Mouse (Mus musculus) heart, postnatal 10 days (tissue): ENCODE data around the gene Mst1r. TPM values are rescaled to one million over a fixed set of nuclear protein-coding genes. Genes with fewer than 3 reads are reported as not detected.

Experiments
- DNase-seq, 2 experiments: peaks; one replicate each; pipeline ENCODE4 v3.0.0; 2021
- intact Hi-C: fragments of 180-260 bp; cut with DNase I; formaldehyde crosslinking; loops from one replicate; pipeline ENCODE4 v1.15.1; 2025
- total RNA-seq, 2 experiments: library from RNA; stranded (reverse); gene quantifications; 2 replicates each; pipeline ENCODE4 v1.2.3; 2021

The Mst1r gene
- total RNA-seq, 2 experiments from 2014 or later = 2.5 to 3.7 TPM

DNA sequence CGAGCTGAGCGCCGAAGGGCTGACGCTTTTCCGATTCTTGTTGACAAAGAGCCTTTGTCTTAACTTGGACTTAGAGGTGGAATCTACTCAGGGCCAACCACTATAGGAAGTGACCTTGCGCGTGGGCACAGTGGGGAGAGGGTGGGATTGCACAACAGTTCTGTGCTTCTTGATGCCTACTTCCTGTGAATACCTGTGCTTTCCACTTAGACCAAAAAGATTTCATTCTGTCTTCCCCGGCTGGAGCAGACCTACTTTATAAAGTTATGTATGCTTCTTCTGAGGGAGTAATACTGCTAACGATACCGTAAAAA, 43.2 kb downstream of the Mst1r start, which contains the start of gene Traip:
Gene Traip, plus strand, starts transcription at position 215 of the 314 bp plus-strand sequence.
- no peak for DNase-seq
- intact Hi-C loops = no loop called here

- intact Hi-C loops = no loop called here
- peak; percentile 93 to 96 for DNase-seq
Observed at GRCm38 (mm10) chr9:107950460-107951355, 44.0 kb downstream of the Mst1r start.

- DNase-seq = no peak
- intact Hi-C loops = no loop called here
Observed at GRCm38 (mm10) chr9:107955613-107956289, 49.1 kb downstream of the Mst1r start.

GRCm38 (mm10) chr9:107957141-107957540, 50.5 kb downstream of the Mst1r start:
- intact Hi-C loops = no loop called here
- no peak for DNase-seq

GRCm38 (mm10) chr9:107959896-107960295, 53.2 kb downstream of the Mst1r start:
- intact Hi-C loops = no loop called here

DNA sequence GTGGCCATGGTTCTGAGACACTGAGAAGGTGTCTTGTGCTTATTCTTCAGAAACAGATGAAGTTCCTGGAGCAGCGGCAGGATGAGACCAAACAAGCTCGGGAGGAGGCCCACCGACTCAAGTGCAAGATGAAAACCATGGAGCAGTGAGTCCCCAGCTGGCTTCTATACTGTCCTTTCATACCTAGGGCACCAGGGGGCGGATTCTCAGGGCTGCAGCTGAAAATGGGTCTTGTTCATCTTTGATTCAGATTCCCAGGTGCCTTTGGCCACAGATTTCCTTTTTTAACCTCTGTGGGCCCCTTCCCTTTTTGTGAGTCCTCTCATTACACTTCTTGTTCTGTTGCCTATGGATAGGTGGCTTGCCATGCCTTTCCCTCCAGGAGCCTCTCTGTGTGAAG, 54.3 kb downstream of the Mst1r start:
- no peak for DNase-seq
- intact Hi-C loops = no loop called here

More at GRCm38 (mm10) chr9:107959896-107960295, 53.2 kb downstream of the Mst1r start:
- DNase-seq = no peak

DNA sequence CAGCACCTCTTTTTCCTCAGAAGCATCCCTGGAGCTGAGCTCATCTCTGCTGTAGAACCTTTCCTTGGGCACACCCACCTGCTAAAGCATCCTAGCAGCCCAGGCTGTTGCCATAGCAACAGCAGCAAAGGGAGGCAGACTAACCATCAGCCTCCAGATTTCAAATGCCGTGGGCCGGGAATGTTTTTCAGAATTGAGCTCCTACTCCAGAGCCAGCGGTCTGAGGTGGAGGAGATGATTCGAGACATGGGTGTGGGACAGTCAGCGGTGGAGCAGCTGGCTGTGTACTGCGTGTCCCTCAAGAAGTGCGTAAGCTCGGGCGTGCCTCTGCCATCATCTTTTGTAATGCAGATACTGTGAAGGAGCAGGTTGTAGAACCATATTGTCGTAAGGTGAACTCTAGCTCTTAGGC, 54.7 kb downstream of the Mst1r start:
- no peak for DNase-seq
- intact Hi-C loops = no loop called here

DNA sequence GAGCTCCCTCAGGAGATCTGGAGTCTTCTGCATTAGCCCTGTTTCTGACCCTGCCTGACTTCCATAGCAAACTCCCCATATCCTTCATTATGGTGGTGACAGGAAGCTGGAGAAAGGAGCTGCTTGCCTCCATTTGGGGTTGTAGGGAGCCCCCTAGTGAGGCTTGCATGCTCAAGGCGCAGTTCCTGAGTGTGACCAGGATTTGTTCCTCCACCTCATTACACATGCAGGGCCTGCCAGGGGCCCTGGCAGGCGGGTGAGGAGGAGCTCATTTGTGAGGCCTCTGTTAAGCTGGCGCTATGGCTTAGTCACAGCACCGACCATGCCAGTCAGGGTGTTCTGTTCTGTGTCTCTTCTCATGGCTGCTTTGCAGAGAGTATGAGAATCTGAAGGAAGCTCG, 55.2 kb downstream of the Mst1r start:
- DNase-seq = peak; percentile 54 to 59
- intact Hi-C loops = loop anchor here (1.0 kb wide), 1 partner anchor 58 kb away; no protein-coding TSS in a partner anchor

- DNase-seq = no peak
- intact Hi-C loops = loop anchor here (1.0 kb wide), 3 partner anchors 23 to 102 kb away; no protein-coding TSS in a partner anchor
Observed at GRCm38 (mm10) chr9:107962916-107963315, 56.2 kb downstream of the Mst1r start.

- peak; percentile 90 to 93 for DNase-seq
- intact Hi-C loops = loop anchor here (1.0 kb wide), 3 partner anchors 23 to 102 kb away; partner anchors contain the start of gene Gmppb
Observed at GRCm38 (mm10) chr9:107963700-107964099, 57.0 kb downstream of the Mst1r start.

DNA sequence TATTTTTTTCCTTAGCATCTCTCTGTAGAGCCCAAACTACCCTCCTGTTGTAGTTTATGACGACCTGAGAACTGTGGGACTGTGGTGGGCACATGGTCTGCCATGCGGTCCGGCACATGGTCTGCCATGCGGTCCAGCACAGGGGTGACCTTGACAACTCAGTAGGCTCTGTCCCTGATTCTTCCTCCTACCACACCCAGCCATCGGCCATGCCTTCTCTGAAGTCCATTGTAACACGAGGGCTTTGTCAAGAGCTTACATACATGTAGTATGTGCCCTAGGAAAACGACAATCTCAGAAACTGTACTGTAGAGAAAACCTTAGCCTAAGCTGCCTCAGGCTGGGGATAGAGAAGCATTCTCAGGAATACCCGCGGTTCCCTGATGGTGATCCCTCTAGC, 58.0 kb downstream of the Mst1r start:
- intact Hi-C loops = loop anchor here (1.0 kb wide), 1 partner anchor 85 kb away; the partner anchor contains the start of gene Gmppb
- DNase-seq = no peak

- no peak for DNase-seq
- intact Hi-C loops = loop anchor here (1.0 kb wide), 1 partner anchor 16 kb away; no protein-coding TSS in a partner anchor
Observed at GRCm38 (mm10) chr9:107966676-107967075, 60.0 kb downstream of the Mst1r start.

- intact Hi-C loops = no loop called here
- DNase-seq = no peak
Observed at GRCm38 (mm10) chr9:107967437-107967836, 60.8 kb downstream of the Mst1r start.

GRCm38 (mm10) chr9:107968531-107968930, 61.9 kb downstream of the Mst1r start:
- intact Hi-C loops = no loop called here
- no peak for DNase-seq

Other genes starting within 250 kb of the Mst1r start
- gene Slc38a3, start 237.3 kb upstream of the Mst1r start, total RNA-seq = 10 to 100 TPM; 20.5 to 22.6 TPM
- gene Gnat1, start 227.2 kb upstream of the Mst1r start, total RNA-seq = not detected
- 10 to 100 TPM; 19.4 to 22.2 TPM for gene Sema3f, start 196.4 kb upstream of the Mst1r start, total RNA-seq
- gene Rbm5, start 135.9 kb upstream of the Mst1r start, total RNA-seq = 10 to 100 TPM; 57.8 to 66.6 TPM
- 10 to 100 TPM; 34.6 to 38.3 TPM for gene Rbm6, start 33.6 kb upstream of the Mst1r start, total RNA-seq
- 1 to 10 TPM; 7.6 to 9.6 TPM for gene Mon1a, start 18.7 kb upstream of the Mst1r start, total RNA-seq
- gene Actl11, start 21.6 kb downstream of the Mst1r start, total RNA-seq = not detected
- under 1 TPM; 0.14 to 0.37 TPM for gene Camkv, start 28.8 kb downstream of the Mst1r start, total RNA-seq
- 1 to 10 TPM; 3.3 to 4.0 TPM for gene Traip, start 43.3 kb downstream of the Mst1r start, total RNA-seq
- 10 to 100 TPM; 13.4 to 15.7 TPM for gene Uba7, start 68.6 kb downstream of the Mst1r start, total RNA-seq
- gene Gm20661, start 76.2 kb downstream of the Mst1r start, total RNA-seq = under 1 TPM; 0.36 to 0.50 TPM
- 10 to 100 TPM; 23.3 to 28.0 TPM for gene Inka1, start 79.0 kb downstream of the Mst1r start, total RNA-seq
- gene Cdhr4, start 85.6 kb downstream of the Mst1r start, total RNA-seq = 1 to 10 TPM; 2.0 TPM
- gene Gm20662, start 89.5 kb downstream of the Mst1r start, total RNA-seq = 1 to 10 TPM in 1 of 2 experiments, not detected in 1; 1.3 TPM
- gene Ip6k1, start 95.6 kb downstream of the Mst1r start, total RNA-seq = 10 to 100 TPM; 53.4 to 55.2 TPM
- 10 to 100 TPM; 10.7 to 14.7 TPM for gene Gmppb, start 142.4 kb downstream of the Mst1r start, total RNA-seq
- gene Amigo3, start 146.3 kb downstream of the Mst1r start, total RNA-seq = 1 to 10 TPM; 1.9 to 2.2 TPM
- gene Mst1, start 173.6 kb downstream of the Mst1r start, total RNA-seq = not detected
- gene Rnf123, start 176.5 kb downstream of the Mst1r start, total RNA-seq = 10 to 100 TPM; 62.5 to 83.1 TPM
- 10 to 100 TPM; 44.6 to 53.1 TPM for gene Apeh, start 187.7 kb downstream of the Mst1r start, total RNA-seq